Mouse (Mus musculus) brain, embryonic 18.5 days (tissue): ENCODE data around the gene Rtn4ip1.
A peak's percentile ranks its signal among the peaks of the same experiment; 100 is the strongest.
"Not testable (repeated sequence)": the region's sequence is repeated elsewhere in the genome, so short reads cannot be mapped to it uniquely, and the experiment has no call there.

Source experiments
- DNase-seq: peaks from one replicate; pipeline ENCODE4 v3.0.0-alpha.2; 2012; ENCODE audit warnings: low read depth, low spot score

The Rtn4ip1 gene

DNA sequence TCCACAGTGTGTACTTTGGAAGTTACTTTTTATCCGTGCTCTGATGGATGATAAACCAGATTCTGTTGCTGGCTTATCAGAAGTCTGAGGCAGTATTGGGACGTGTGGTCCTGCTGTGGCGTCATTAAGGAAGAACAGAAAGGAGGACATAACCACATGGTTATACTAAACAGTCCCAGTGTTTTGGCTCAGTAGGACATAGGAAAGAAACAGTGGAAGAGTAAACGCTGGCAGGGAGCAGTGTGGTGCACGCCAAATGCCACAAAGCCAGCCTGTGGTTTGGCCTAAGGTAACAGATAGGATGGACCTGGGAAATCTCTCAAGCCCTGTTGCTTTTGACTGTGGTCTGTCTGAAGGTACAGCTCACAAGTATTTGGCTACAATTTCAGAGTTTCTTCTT, 27.0 kb downstream of the Rtn4ip1 start:
- no peak for DNase-seq

DNA sequence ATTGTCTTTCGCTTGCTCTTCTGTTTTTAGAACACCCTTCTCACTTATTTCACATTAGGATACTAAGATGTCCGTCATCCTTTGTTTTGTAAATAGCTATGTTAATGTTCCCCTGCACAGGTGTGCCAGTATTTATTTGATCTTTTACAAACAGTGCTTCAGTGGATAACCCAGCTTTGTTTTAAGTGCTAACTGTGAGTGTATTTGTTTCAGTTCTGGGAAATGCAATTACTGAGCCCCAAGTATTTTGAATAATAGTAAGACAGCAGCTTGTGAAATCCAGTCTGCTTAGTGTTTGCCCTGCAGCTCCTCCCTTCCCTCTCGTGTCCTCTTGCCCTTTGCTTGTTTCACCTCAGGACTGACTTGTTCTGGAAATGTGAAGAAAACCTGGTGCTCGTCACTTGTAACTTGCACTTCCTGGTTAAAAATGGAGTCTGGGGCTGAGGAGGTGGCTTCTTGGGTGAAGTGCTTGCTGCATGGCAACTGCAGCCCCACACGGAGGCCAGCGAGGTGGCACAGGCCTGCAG, 37.6 kb downstream of the Rtn4ip1 start:
- DNase-seq = no peak

DNA sequence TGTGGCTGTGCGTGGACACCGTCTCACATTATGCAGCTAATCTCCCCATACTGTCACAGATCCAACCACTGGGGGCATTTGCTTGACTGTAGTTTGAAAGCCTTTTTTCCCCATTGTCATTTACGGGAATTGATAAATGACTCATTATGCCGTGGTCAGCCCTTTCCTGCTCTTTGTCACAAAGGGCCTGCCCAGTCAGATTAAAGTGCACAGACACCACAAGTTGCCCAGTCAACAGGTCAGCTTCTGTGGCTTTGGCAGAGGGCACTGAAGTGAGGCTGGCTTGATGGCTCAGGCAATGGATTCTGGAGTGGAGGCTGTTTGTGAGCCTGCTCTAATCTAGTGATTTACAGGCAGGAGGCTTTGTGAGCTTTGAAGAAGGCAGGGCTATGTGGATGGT, 42.1 kb downstream of the Rtn4ip1 start:
- no peak for DNase-seq

DNA sequence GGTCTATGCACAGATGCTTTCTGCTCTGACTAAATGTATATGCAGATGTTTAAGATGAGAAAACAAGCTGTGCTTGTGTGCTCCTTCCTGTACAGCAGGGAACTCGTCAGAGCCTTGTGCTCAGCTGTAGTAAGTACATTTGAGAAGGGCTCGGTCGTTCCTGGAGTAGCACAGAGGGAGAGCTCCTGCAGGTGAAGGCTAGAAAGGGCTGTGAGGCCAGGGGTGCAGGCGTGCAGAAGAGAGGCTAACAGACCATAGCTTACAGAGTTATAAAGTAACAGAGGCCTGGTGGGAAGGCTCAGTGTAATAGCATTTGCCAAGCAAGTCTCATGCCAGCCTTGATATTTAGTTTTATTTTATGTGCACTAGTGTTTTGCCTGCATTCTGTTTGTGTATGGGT, 43.8 kb downstream of the Rtn4ip1 start:
- DNase-seq = no peak

DNA sequence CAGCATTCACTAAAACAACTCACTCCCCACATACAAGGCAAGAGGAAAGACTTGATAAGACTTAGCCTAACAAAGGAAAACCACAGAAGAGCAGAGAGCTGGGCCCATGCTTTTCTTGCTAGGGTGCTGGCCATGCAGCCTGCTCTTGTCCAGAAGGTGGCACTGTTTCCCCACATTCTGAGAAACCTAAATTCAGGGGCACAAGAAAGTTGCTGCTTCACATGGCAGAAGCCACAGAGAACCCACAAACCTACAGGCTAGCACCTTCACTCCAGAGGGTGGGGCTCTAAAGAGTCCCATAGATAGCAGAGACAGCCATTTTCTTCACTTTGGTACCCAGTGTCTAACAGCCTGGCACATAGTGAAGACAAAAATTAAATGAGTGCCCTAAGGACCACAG, 52.3 kb downstream of the Rtn4ip1 start:
- DNase-seq = peak; percentile 56

DNA sequence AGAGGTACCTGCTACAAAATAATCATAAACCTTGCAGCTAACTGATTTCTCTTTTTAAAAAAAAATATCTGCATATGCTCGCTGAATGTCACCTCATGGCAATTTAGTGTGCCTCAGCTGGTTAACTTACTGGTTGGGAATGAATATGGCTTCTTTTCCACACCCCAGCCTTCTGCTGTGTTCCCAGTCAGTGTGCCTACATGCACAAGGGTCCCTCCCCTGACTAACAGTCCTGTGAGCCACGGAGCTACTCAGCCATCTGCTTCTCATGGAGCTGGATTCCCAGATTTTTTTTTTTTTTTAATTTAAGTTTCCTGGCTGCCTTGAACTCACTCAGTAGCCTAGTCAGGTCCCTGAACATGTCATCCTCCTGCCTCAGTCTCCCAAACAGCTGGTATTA, 63.3 kb downstream of the Rtn4ip1 start:
- no peak for DNase-seq

DNA sequence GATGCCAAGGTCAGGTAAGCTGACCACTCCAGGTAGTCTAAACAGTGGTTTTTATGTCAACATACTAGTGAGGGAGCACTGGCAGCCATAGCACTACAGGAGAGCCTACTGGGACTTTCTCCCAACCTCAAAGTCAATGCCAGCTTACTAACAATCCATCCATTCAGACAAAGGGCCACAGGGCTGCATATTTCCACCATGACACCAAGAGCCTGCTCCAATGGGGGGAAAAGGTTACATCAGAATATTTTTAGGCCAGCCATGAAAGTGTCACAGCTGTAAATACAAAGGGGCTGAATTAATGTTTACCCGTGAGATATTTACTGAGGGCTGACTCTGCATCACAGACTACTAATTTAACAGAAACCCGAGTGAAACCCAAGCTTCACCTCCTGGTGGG, 71.6 kb downstream of the Rtn4ip1 start:
- DNase-seq = no peak

DNA sequence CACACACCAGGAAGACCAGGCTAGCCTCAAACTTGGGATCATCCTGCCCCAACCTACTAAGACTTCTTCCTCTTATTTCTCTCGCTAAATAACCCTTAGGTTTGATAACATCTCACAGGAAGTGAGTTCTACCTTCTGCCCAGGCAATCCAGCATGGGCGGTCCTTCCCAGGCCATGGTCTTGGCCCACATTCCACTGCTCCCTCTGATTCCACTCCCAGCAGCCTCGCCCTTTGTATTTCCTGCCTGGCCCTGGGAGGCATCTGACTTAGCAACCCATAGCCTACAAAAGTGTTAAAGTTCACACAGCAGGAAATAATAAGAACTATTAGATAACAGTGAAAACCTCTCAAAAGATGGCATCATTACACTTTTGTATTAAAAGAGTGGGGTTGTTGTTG, 75.7 kb downstream of the Rtn4ip1 start:
- DNase-seq = no peak

DNA sequence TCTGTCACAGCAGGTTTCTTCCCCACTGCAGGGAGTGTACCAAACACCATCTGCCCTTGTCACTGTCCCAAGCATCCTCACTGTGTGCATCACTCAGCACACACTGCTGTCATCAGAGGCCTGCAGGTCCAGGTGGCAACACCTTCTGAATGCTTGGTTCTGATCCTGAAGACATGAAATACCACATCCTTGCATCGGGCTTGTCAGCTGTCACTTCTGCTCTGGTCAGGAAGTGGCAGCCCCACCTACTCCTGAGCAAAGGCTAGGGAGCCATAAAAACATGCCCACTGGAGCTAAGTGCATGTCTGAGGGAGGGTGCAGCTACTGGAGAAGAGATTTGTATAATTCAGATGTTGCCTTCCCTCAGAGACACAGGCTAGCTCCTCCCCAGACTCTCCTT, 78.5 kb downstream of the Rtn4ip1 start:
- DNase-seq = no peak

DNA sequence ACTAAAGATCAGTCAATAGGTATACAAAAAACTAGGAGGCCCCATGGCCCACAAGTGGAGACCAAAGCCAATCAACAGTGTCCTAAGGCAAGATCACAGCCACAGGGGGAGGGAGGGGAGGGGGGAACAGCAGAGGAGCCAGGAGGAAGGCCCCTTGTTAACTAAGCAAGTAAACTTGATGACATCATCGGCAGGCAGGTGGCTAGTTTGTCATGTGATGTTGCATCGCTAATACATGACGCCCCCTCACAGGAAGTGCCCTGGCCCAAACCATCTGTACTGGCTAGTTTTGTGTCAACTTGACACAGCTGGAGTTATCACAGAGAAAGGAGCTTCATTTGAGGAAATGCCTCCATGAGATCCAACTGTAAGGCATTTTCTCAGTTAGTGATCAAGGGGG, 79.1 kb downstream of the Rtn4ip1 start:
- not testable (repeated sequence) for DNase-seq

DNA sequence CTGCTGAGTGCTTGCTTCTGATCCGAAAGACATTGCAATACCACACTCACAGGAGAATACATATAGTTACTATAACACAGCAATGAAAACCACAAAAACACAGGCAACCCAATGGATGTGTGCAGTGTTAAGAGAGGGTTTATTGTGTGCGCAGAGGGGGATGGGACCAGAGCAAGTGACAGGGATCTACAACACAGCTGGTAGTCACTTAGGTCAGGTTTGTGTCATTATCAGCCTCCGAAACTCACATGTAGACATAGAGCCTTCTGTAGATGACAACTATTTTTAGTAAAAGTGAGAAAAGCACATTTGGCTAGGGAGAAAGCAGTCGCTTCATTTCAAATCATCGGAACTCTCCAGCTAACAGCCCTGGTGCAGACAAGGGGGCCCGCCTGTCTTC, 80.9 kb downstream of the Rtn4ip1 start:
- no peak for DNase-seq

DNA sequence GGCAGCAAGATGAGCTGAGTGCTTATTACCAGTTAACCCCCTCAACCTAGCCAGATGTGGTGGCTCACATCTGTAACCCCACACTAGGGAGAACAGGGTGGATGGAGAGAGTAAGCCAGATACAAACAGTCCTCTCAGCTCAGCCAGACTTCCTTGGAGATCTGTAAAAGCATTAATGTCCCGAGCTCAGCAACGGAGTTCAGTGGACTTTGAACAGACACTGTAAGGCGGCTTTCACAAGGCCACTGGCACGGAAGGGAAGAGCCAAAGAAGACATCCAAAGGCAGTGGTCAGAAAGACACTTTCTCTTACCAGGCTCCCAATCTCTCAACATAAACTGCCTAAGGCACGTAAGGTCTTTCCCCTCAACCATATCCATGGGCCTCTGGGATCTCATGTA, 81.6 kb downstream of the Rtn4ip1 start:
- no peak for DNase-seq

DNA sequence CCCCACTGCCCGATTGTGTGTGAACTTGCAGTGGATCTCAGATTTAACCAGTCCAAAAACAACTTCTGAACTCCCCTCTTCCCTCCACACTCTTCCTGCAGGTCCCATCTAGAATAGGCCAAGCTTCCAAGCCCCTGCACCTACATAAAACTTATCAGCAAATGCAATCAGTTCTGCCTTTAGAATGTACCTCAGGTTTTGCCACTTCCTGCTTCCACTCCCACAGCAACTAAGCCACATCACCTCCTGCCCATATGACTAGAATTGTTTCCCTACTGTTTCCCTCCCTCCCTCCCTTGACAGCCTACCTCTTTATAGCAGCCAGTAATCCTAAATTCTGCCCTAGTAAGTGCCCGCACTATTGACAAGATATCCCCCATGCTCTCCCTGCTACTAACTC, 82.3 kb downstream of the Rtn4ip1 start:
- no peak for DNase-seq

DNA sequence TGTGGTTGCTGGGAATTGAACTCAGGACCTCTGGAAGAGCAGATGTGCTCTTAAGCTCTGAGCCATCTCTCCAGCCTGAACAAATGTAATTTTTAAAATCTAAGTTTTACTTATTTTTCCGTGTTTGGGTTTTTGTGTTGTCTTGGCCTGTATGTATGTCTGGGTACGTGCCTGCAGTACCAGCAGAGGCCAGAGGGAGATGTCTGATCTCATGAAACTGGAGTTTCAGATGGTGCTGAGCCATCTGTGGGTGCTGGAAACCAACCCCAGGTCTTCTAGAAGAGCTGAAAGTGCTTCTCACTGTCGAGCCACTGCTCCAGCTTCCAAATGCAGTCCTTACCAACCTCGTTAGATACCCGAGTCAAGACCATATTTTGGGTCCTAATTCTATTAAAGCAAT, 89.7 kb downstream of the Rtn4ip1 start:
- no peak for DNase-seq

DNA sequence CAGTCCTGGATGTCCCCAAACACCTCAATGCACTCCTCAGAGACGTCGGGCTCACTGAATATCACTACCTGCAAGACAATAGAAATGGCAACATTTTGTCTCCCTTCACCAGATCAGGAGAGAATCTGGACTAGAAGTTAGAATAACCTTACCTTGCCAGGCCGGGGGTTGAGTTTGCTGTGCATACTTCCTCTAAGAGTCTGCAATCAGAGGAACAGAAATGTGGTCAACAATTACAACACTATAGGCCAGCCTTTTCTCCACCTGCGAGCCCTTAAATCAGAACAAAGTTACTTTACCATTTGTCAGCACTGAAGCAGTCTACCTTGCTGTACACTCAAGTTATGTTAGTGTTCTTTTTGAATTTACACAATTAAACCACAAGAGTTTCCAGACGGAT, 90.9 kb downstream of the Rtn4ip1 start:
- DNase-seq = no peak

DNA sequence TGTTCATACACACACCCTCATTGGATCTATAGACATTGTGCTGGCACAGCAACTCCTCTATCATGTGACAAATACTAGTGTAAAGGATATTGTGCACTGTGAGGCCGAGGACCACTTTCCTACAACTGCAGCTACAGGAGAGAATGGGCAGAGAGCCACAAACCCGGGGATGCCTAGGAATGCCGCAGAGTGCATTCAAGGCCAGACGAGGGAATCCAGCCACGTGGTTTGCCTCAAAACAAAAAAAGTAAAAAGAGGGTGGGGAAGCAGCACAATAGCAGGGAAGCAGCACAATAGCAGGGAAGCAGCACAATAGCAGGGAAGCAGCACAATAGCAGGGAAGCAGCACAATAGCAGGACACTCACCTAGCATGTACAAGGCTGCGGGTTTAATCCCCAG, 91.6 kb downstream of the Rtn4ip1 start:
- DNase-seq = no peak

DNA sequence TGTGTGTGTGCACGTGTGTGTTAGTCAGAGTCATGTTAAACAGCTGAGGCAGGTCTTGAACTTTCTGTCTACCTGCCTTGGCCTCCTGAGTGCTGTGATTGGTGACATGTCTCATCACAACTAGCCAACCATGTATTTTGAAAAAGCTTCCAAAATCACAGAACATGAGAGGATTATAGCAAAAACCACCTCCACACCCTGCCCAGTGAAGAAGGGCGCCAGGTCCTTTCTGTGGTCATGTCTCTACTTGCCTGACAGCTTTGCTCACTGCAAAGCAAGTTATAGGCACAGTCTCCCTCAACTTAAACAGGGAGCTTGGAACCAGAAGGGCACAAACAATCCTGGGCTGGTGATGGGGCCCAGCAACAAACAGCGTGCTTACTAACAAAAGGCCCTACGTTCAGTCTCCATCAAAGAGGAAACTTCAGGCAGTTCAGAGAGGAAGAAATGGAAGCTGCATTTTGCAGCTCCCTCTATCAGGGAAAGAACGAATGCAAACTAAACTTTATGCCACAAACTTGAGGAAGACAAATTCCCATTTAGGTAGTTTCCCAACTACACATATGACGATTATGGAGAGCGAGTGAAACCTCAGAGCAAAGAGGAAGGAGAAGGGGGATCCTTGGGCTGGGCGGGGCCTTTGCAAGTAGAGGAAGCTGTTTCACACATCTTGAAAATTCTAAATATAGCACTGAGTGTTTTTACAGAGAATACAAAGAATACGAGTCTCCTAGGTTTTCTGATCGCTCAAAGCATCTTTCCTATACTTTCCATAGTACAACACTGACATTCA, 94.4 kb downstream of the Rtn4ip1 start:
- DNase-seq = no peak

DNA sequence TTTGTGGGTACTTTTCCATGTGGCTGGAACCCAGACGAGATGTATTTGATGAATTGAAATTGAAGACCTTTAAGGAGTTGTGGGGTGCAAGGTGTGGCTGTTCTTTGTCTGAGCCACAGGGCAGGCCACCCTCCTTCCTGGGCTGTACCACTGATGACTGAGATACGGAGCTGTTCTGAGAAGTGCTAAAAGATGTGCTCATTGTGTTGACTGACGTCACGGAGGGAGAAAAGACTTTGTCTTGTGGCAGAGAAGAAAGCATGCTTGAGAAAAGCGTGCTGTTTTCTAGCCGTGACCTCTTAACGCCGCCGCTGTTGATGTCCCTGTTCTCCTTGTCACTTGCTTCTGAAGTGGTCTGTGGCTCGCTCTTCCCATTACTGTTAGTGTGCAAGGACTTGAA, 95.7 kb downstream of the Rtn4ip1 start:
- DNase-seq = no peak

DNA sequence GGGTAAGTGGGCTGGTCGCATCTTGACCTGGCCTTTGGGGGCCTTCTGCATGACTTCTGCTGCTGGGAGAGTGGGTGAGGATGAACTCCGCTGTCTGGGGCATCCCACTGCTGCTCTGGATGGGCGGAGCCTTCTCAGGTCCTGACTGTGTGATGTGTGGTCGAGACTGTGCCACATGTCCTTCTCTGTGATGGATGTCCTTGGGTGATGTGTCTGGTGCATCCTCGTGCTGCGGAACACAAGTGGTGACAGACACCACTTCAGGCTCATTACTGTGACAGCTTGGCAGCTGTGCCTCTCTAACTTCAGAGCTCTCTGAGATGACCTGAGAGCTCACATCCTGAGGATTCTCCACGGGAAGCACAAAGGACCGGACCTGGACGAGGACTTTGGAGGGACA, 96.4 kb downstream of the Rtn4ip1 start:
- DNase-seq = no peak

DNA sequence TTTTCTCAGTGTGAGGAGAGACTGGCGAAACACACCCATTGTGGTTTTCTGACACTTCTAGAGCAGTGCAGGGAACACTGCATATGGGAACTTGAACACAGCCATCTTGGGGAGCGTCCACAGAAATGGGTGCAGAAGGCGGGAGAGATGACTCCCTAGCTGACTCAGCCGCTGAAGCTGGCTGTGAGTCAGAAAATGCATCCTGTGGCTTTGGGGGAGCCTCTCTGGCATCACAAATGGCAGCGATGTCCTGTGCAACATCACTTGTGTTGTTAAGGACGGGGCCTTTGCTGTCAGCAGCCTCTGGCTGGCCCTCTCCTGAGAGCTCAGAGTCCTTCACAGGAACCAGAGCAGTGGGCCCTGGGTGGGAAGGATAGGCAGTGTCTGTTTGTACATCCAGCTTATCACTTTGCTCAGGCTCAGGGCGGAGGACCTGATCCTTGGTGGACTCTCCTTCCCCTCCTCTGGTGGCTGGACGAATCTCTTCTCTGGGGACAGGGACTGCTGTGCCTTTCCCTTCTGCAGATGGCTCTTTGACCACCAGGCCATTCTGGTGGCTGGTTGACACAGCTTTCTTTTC, 97.0 kb downstream of the Rtn4ip1 start:
- no peak for DNase-seq

DNA sequence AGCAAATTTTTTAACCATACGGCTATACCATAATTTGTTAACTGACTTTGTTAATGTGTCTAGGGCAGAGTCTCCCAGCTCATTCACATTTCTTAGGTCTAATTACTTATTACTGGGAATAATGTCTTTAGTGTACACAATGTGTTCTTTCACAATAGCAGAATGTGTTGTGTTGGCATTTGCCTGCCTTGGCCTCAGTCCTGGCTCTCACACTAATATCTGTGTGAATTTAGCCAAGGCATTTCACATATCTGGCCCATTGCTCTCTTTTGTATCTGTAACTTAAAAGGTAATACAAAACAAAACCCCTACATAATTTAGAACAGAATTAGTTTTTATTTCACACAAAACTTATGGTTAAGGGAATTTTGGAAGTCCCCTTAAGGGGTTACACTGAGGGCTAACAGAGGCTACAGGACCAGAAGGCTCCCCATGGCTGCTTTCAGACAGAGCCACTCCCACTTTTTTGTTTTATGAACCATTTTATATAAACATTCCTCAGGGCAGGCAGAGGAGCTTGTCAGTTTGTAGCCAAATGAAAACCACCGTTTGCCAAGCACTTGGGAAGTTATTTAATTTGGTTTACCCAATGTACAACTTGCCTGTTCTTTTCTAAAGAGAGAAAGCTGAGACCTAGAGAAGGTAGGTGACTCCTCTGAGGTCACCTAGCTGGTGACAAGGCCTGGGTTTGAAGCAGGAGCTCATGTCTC, 98.7 kb downstream of the Rtn4ip1 start:
- DNase-seq = no peak

DNA sequence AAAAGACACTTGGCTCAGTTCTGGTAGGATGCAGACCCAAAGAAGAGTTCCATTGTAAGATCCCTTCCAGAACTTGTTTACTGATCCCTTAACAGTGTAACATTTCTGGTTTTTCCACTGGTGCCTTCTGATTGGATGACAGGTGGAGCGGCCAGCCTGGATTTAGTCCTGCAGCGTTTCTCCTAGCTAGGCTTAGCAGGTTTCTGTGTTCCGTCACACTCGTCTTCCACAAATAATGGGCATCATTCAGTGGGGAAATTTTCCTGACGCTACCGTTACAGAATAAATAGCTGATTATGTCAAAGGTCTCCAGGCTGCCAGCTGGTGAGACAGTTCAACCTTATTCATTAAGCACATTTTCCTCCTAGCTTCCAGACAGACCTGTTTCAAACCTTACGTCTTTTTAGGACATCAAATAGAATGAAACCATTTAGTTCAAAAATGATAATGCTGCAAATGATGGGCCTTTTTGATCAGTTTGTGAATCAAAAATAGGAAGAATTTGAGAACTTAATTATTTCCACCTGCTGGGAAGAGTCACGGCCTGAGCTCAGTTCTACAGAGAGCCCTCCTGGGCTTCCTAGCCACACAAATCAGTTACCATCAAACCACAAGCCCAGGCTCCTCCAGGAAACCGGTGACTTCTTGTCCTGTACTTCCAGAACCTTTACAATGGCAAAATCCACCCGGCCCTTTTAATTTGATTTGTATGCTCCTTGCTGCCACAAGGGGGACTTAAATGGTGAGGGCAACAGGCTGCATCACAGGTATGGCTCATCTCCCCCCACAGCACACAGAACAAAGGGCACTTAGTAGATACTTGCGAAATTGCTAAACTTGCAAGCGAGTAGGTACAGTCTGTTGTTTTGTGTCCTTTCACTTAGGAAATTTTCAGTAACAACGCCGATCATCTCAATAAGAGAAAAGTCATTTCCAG, 100.7 kb downstream of the Rtn4ip1 start:
- DNase-seq = no peak
